Mouse (Mus musculus) liver, embryonic 14.5 days (tissue): ENCODE measurements around the gene Olfr1373. TPM values are rescaled to one million over a fixed set of nuclear protein-coding genes. Genes with fewer than 3 reads are reported as not detected.
A peak's percentile ranks its signal among the peaks of the same experiment; 100 is the strongest.

ENCODE experiments used
- ATAC-seq: fragments of 200-750 bp; cut with Nextera tagmentation; 2 replicates; pipeline ENCODE4 v1.8.0; 2017; ENCODE audit warnings: moderate number of reproducible peaks, mild to moderate bottlenecking, moderate library complexity; ENCODE audit not compliant: insufficient read depth
- DNase-seq, 3 experiments: peaks; one replicate each; pipeline ENCODE4 v3.0.0-alpha.2; 2012 to 2013; ENCODE audit warnings: low read depth in 3 of 3, low spot score in 3 of 3
- H3K27ac ChIP-seq: fragments of 300-500 bp; sonication (generic); 2 replicates; pipeline ENCODE4 v1.5.1; 2014; ENCODE audit warnings: moderate library complexity, mild to moderate bottlenecking, control low read depth, inconsistent platforms
- H3K27me3 ChIP-seq: fragments of 300-500 bp; sonication (generic); 2 replicates; pipeline ENCODE4 v1.6.1; 2014; ENCODE audit warnings: mild to moderate bottlenecking, low read length, moderate library complexity; ENCODE audit not compliant: control insufficient read depth, insufficient read depth
- H3K36me3 ChIP-seq: fragments of 300-500 bp; sonication (generic); replicated peaks from 2 replicates; pipeline ENCODE4 v1.6.1; 2014; ENCODE audit warnings: low read depth; ENCODE audit not compliant: control insufficient read depth, insufficient read depth
- H3K4me1 ChIP-seq, 2 experiments: fragments of 200-500 bp in 1 of 2; fragments of 300-500 bp in 1 of 2; sonication (generic) in 1 of 2; replicated peaks; 2 replicates each; pipeline ENCODE4 v1.6.1; 2012 to 2014; ENCODE audit warnings: antibody characterized with exemption in 1 of 2, inconsistent platforms in 1 of 2, low read length in 1 of 2; ENCODE audit not compliant: control insufficient read depth in 2 of 2, insufficient read depth in 2 of 2
- H3K4me2 ChIP-seq: fragments of 300-500 bp; sonication (generic); 2 replicates; pipeline ENCODE4 v1.6.1; 2014; ENCODE audit warnings: low read depth, mild to moderate bottlenecking, control low read depth, moderate library complexity
- H3K4me3 ChIP-seq, 2 experiments: fragments of 200-500 bp in 1 of 2; fragments of 300-500 bp in 1 of 2; sonication (generic) in 1 of 2; 2 replicates each; pipeline ENCODE4 v1.5.1; 2012 to 2014; ENCODE audit warnings: low read depth in 2 of 2, low read length in 2 of 2, mild to moderate bottlenecking in 2 of 2, control low read depth in 1 of 2, inconsistent platforms in 1 of 2, moderate library complexity in 1 of 2; ENCODE audit not compliant: insufficient read depth in 1 of 2
- H3K9ac ChIP-seq: fragments of 300-500 bp; sonication (generic); replicated peaks from 2 replicates; pipeline ENCODE4 v1.6.1; 2014; ENCODE audit warnings: mild to moderate bottlenecking, control low read depth, moderate library complexity
- H3K9me3 ChIP-seq: fragments of 300-500 bp; sonication (generic); 2 replicates; pipeline ENCODE4 v1.6.1; 2016; ENCODE audit warnings: low read length, mixed read lengths; ENCODE audit not compliant: control insufficient read depth
- CTCF ChIP-seq: IDR thresholded peaks from 2 replicates; pipeline ENCODE4 v1.5.1; 2016; ENCODE audit warnings: antibody characterized with exemption, low read depth, control low read depth
- EP300 ChIP-seq: IDR thresholded peaks from 2 replicates; pipeline ENCODE4 v1.6.1; 2016; ENCODE audit warnings: antibody characterized with exemption, low read depth
- WGBS: fragments of 180-500 bp; shearing (Covaris S2); extraction: QIAGEN DNeasy Blood & Tissue Kit; methylation state at CpG from one replicate; pipeline ENCODE4 v1.1.7; 2014; ENCODE audit not compliant: insufficient replicate concordance; 5-methylcytosine and 5-hydroxymethylcytosine counted together
- microRNA-seq: library from miRNA; unstranded; fragments of <30 nt; microRNA quantifications from one replicate; pipeline ENCODE4, GENCODE M21; 2016
- polyA plus RNA-seq, 2 experiments: library from polyadenylated mRNA; depleted of rRNA in 1 of 2; stranded (reverse) in 1 of 2; unstranded in 1 of 2; fragments of >200 nt; fragmentation: Nextera tagmentation in 1 of 2; extraction: Ambion mirVana in 1 of 2; gene quantifications; 2 replicates each; pipeline versions ENCODE4 v1.2.1 to v1.2.3; 2012 to 2014

Olfr1373 gene
- polyA plus RNA-seq, 2 experiments = not detected

DNA sequence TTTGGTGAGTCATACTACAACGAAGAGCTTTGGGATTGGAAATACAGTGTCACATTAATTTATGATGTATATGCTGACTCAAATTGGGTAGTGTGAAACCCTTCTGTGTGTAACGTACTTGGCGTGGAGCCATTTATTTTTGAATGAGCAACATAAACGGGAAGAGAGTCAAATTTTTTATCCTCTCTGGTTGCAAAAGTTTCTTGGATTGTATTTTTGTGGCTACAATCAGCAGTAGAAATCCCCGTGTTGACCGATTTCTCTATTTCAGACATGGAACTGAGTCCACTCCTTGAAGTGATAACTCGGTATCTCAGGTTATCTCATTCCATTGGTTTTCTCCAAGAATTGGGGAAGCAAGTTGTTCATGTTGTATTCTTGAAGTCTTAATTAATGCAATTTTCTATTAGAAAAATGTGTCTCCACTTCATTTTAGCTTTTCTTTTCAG lies 45.5 kb downstream of the Olfr1373 start:
- DNase-seq (no peak), ATAC-seq (no peak)
- Histone ChIP-seq H3K4me3 (peak overlapping the region; percentile 77 to 92), H3K9me3 (no peaks in the 10 kb centered on the region), H3K4me2 (peak overlapping the region; percentile 93), H3K4me1 (peaks cover 39 to 45% of the 10 kb centered on the region in 2 experiments), H3K9ac (peak overlapping the region; percentile 95), H3K27ac (peak overlapping the region; percentile 93), H3K36me3 (peaks cover 7% of the 10 kb centered on the region; the same call in 1 of the 2 replicates), H3K27me3 (no peaks in the 10 kb centered on the region)
- TF ChIP-seq EP300 (no peak), CTCF (no peak)
- 1% methylated on average over 7 of the region's 7 CpGs for WGBS

DNA sequence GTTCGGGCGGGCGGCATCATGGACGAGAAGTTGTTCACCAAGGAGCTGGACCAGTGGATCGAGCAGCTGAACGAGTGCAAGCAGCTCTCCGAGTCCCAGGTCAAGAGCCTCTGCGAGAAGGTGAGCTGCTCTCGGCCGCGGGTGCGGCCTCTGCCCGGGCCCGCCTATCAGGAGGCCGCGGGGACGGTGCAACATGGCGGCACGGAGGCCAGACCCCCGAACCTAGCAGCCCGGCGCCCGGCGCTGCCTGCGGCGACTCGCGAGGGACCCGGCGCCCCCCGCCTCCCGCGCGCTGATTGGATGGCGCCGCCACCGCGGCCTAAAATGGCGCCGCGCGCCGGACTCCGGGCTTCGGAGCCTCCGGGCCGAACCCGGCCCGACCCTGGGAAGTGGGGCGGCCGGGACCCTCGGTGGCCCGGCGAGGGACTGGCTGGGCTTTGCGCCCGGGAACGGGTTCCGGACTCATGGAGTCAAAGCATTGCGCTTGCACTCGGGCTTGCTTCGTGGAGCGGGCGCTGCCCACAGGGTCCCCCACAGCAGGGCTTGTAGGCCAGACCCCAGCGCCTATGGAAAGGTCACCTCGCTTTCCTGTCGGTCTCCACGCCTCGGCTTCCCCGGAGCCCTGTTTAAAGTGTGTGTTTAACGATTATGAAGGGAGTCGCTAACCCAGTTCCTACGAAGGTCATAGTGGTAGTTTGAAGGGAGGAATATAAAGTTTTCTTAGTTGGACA lies 46.1 kb downstream of the Olfr1373 start:
- Histone ChIP-seq H3K36me3 (peaks cover 7% of the 10 kb centered on the region; the same call in 1 of the 2 replicates), H3K4me3 (peak overlapping the region; percentile 77 to 92), H3K4me1 (peaks cover 37 to 45% of the 10 kb centered on the region in 2 experiments), H3K27me3 (no peaks in the 10 kb centered on the region), H3K4me2 (peak overlapping the region; percentile 93), H3K27ac (peak overlapping the region; percentile 93), H3K9ac (peak overlapping the region; percentile 95), H3K9me3 (no peaks in the 10 kb centered on the region)
- TF ChIP-seq EP300 (no peak), CTCF (no peak)
- DNase-seq = peak; percentile 43 to 47 (median 45)
- peak; percentile 73 for ATAC-seq
- WGBS = under 1% methylated on average over 72 of the region's 72 CpGs

DNA sequence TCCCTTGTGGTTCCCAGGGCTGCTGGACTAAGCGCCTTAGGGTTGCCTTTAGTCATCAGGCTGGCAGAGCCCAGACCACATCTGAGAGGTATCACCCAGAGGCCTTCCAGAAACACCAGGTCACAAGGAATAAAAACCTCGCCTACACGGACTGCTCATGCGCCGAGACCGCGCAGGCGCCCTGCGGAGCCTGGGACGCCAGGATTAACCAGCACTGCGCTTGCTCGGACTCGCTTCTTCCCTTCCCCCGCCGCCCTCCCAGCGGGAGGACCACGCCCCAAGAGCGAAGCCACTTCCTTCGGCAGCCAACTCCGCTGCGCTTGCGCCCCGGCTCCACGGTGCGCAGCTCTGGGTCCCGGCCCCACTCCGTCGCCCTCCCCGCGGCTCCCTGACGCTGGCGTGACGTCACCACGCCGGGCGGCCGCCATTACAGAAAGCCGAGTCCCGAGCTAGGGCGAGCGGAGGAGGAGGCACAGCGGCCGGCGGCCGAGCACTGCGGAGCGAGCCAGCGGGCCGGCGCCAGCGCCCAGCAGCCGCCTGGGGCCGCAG lies 46.9 kb downstream of the Olfr1373 start, which contains the start of gene Ppp2ca:
Gene Ppp2ca, plus strand, starts transcription at position 284 of the 549 bp plus-strand sequence.
- Histone ChIP-seq H3K4me1 (peaks cover 37 to 45% of the 10 kb centered on the region in 2 experiments), H3K9me3 (no peaks in the 10 kb centered on the region), H3K27me3 (no peaks in the 10 kb centered on the region), H3K27ac (peak within 1 kb of the TSS; percentile 93), H3K36me3 (peaks cover 7% of the 10 kb centered on the region; the same call in 1 of the 2 replicates), H3K4me2 (peak within 1 kb of the TSS; percentile 93), H3K4me3 (peak within 1 kb of the TSS; percentile 77 to 92), H3K9ac (peak within 1 kb of the TSS; percentile 95)
- under 1% methylated on average over 47 of the region's 53 CpGs for WGBS
- peak; percentile 97 to 98 (median 97) for DNase-seq
- peak; percentile 95 for ATAC-seq
- TF ChIP-seq EP300 (no peak), CTCF (no peak)

DNA sequence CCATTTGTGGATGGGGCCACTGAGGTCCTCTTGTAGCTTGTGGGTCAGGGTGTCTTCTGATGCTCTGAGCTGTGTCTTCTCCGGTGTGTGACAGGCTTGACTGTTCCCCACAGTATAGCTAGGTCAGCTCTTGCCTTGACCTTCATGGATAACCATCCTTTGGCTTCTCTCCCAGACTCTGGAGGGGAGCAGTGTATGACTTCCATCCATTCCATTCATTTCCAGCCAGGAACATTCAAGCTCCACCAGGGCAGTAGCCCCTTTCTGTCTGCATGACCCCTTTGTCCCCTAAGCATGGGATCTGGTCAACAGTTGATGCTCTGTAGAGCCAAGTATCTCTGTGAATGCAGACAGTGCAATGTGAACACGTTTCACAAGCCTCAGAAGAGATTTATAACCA lies 47.7 kb downstream of the Olfr1373 start:
- DNase-seq = no peak
- Histone ChIP-seq H3K9ac (peak overlapping the region; percentile 78), H3K27ac (peak overlapping the region; percentile 93)

DNA sequence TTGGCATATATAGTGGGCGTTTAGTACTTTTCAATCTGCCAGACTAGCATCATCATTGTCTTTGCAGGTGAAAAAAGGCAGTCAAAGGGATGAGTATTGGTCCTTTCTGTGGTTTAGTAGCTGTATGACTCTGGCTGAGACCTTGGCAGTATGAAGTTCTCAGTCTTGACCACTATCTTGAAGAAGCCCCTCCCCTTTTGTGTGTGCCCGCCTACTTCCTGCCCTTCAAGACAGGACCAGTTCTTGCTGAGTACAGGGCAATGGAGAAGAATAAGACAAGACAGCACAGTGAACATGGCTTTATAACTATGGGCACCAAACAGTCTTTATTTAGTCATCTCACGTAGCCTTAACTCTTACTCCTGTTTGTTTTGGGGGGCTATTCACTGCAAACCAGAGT lies 48.3 kb downstream of the Olfr1373 start:
- Histone ChIP-seq H3K36me3 (peaks cover 5% of the 10 kb centered on the region; the same call in 1 of the 2 replicates), H3K27me3 (no peaks in the 10 kb centered on the region), H3K4me1 (peaks cover 31 to 34% of the 10 kb centered on the region in 2 experiments), H3K27ac (no peak overlapping the region), H3K9me3 (no peaks in the 10 kb centered on the region), H3K4me2 (no peak overlapping the region), H3K9ac (no peak overlapping the region), H3K4me3 (no peak overlapping the region)
- no peak for DNase-seq
- ATAC-seq = no peak
- 44% methylated on average over 3 of the region's 3 CpGs for WGBS
- no peak for TF ChIP-seq CTCF
- TF ChIP-seq EP300 = no peak

More for the DNA sequence above, 47.7 kb downstream of the Olfr1373 start:
- no peak for ATAC-seq
- TF ChIP-seq EP300 = no peak
- no peak for TF ChIP-seq CTCF
- Histone ChIP-seq H3K9me3 (no peaks in the 10 kb centered on the region), H3K4me3 (peak overlapping the region in 1 of 2 experiments; percentile 77; a peak in 2 of 4 replicates), H3K4me2 (peak overlapping the region; percentile 93), H3K27me3 (no peaks in the 10 kb centered on the region), H3K36me3 (peaks cover 5% of the 10 kb centered on the region; the same call in 1 of the 2 replicates), H3K4me1 (peaks cover 32 to 39% of the 10 kb centered on the region in 2 experiments)
- 70% methylated on average over 2 of the region's 2 CpGs for WGBS

Small RNA genes lying within 50 kb of the gene (microRNA-seq; reads per million reads assigned to microRNA genes)
- 1.3 reads per million for gene Gm24157
- 58.8 reads per million, percentile 41 among the genes with 10 or more reads in this experiment for gene Mir3061

Other genes with a start within 250 kb of the Olfr1373 start
- gene Cdkn2aipnl, start 177.9 kb downstream of the Olfr1373 start, polyA plus RNA-seq (2012; rRNA removed) = 19.0 and 20.4 TPM in 2 replicates
- gene Cdkn2aipnl, start 177.9 kb downstream of the Olfr1373 start, polyA plus RNA-seq (2014; fragmentation: Nextera tagmentation; extraction: Ambion mirVana) = 53.5 and 55.5 TPM in 2 replicates
- gene Ube2b, start 144.8 kb downstream of the Olfr1373 start, polyA plus RNA-seq (2012; rRNA removed) = 33.5 and 61.0 TPM in 2 replicates
- gene Ube2b, start 144.8 kb downstream of the Olfr1373 start, polyA plus RNA-seq (2014; fragmentation: Nextera tagmentation; extraction: Ambion mirVana) = 49.5 and 54.8 TPM in 2 replicates
- gene Cdkl3, start 141.3 kb downstream of the Olfr1373 start, polyA plus RNA-seq (2012; rRNA removed) = 0.36 and 0.75 TPM in 2 replicates
- gene Cdkl3, start 141.3 kb downstream of the Olfr1373 start, polyA plus RNA-seq (2014; fragmentation: Nextera tagmentation; extraction: Ambion mirVana) = 0.81 and 0.95 TPM in 2 replicates
- gene Ppp2ca, start 46.8 kb downstream of the Olfr1373 start, polyA plus RNA-seq (2012; rRNA removed) = 18.8 and 24.0 TPM in 2 replicates
- 37.5 and 41.6 TPM in 2 replicates for gene Ppp2ca, start 46.8 kb downstream of the Olfr1373 start, polyA plus RNA-seq (2014; fragmentation: Nextera tagmentation; extraction: Ambion mirVana)
- gene Olfr1371, start 68.5 kb upstream of the Olfr1373 start, polyA plus RNA-seq (2012; rRNA removed) = not detected in 2 replicates
- not detected in 2 replicates for gene Olfr1371, start 68.5 kb upstream of the Olfr1373 start, polyA plus RNA-seq (2014; fragmentation: Nextera tagmentation; extraction: Ambion mirVana)
- gene Skp1a, start 86.5 kb upstream of the Olfr1373 start, polyA plus RNA-seq (2012; rRNA removed) = 32.9 and 55.6 TPM in 2 replicates
- gene Skp1a, start 86.5 kb upstream of the Olfr1373 start, polyA plus RNA-seq (2014; fragmentation: Nextera tagmentation; extraction: Ambion mirVana) = 281 and 285 TPM in 2 replicates
- gene Tcf7, start 137.5 kb upstream of the Olfr1373 start, polyA plus RNA-seq (2012; rRNA removed) = 1.3 and 1.6 TPM in 2 replicates
- 1.8 and 2.0 TPM in 2 replicates for gene Tcf7, start 137.5 kb upstream of the Olfr1373 start, polyA plus RNA-seq (2014; fragmentation: Nextera tagmentation; extraction: Ambion mirVana)
- gene Vdac1, start 215.3 kb upstream of the Olfr1373 start, polyA plus RNA-seq (2012; rRNA removed) = 47.0 and 58.9 TPM in 2 replicates
- 102 and 106 TPM in 2 replicates for gene Vdac1, start 215.3 kb upstream of the Olfr1373 start, polyA plus RNA-seq (2014; fragmentation: Nextera tagmentation; extraction: Ambion mirVana)